Mouse (Mus musculus): ENCODE results near the gene Gm17509. TPM values are rescaled to one million over a fixed set of nuclear protein-coding genes. Genes with fewer than 3 reads are reported as not detected.
"Not testable (repeated sequence)": the region's sequence is repeated elsewhere in the genome, so short reads cannot be mapped to it uniquely, and the experiment has no call there.

The Gm17509 gene
- total RNA-seq, 2 experiments from 2014 or later = 0.68 to 0.84 TPM

DNA sequence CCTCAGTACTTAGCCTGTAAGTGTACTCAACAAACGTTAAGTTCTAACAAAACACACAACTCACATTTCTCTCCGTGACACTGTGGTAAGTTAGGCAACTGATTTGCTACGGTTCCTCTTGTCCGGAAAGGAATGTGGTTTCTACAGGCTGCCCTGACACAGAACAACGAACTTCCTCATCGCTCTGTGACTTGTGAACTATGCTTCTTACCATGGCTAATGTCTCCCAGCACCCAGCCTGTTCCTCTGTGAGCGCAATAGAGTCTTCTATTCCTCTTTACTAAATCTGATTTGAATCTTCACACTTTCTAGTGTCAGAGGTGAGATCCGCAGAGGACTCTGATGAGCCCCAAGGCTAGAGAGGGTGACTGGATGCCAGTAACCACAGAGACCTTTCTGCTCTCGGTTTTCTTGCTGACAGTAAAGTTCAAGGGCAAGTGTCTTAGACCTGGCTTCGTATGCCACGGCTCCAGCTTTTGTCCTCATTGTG, 9.4 kb downstream of the Gm17509 start:
- ATAC-seq (replicated peaks; ENCODE audit: low FRiP score, poor library complexity, severe bottlenecking) = no peak

DNA sequence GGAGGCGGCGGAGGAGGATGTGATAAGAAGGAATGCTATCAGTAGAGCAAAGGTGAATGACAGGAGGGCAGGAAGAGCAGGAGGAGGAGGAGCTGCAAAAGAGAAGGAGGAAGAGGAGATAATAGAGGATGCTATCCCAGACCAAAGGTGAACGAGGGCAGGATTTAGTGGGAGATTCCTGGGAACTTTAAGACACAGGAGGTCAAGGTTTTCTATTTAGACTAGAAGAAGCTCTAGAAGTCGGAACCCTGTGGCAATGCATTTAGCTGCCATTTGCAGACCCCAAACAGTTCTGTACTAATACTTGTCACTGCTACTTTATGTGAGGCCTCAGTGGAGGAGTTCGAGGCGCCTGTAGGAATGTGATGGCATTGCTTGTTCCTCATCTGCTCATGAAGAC, 12.6 kb downstream of the Gm17509 start, which contains the start of gene Emb:
Gene Emb, plus strand, starts transcription at position 301 of the 400 bp plus-strand sequence.
- ATAC-seq (replicated peaks; ENCODE audit: low FRiP score, poor library complexity, severe bottlenecking) = no peak

DNA sequence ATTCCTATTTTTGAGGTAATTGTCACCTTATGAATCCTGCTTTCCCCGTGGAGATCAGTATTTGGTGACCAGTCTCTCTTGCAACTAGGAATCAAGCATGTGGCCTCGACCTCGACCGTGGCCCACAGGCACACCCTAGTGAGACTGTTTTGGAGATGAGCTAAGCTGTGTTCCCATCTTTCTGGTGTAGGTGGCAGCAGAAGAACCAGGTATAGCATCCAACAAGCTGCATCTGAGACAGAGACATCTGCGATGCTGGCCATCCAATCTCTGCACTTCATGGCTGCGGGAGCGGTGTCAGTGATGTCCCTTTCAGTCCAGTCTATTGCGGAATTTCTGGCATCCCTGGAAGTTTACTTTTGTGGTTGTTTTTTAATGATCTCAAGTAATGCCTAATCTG, 14.8 kb downstream of the Gm17509 start:
- no peak for ATAC-seq (replicated peaks; ENCODE audit: low FRiP score, poor library complexity, severe bottlenecking)

DNA sequence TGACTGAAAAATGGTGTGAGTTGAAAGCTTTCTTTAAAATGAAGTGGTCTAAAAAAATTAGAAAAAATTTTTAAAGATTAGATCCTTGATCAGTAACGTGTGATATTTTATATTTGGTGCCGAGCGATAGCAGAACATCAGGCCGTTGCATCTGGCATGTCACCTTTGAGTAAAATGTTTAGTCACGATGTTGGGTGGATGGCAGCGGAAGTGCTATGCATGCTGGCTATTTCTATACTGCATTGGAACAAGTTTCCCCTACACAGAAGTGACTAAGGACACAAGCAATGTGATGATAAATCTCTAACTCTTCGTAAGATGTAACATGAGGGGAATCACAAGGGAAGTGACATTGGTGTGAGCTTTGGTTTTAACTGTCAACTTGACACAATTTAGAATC, 16.2 kb downstream of the Gm17509 start:
- no peak for ATAC-seq (replicated peaks; ENCODE audit: low FRiP score, poor library complexity, severe bottlenecking)

DNA sequence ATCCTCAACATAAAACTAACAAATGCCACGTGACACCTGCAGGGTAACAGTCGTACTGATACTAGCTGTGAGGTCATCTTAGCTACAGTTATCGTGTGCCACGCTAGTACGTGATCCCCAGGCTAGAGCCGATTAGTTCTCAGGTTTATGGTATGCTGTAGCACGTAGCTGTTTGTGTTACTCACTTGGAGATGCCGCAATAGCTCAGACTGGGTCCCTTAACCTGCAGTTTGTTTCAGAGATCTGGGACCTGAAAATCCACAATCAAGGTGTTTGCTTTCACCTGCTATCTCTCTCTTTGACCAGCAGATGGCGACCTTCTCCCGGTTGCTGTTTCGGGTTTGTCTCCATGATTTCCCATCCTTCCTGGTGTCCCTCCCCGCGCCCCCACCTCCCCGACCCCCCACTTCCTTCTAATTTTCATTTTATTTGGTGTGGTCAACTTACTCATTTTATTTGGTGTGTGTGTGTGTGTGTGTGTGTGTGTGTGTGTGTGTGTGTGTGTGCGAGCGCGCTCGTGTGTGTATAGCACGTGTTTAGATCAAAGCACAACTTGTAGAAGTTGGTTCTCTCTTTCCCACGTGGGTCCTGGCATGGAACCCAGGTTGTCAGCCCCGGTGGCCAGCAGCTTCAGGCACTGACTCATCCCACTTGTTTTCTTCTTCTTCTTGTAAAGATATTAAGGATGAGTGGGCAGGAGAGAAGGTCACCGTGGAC, 18.0 kb downstream of the Gm17509 start:
- no peak for ATAC-seq (replicated peaks; ENCODE audit: low FRiP score, poor library complexity, severe bottlenecking)

DNA sequence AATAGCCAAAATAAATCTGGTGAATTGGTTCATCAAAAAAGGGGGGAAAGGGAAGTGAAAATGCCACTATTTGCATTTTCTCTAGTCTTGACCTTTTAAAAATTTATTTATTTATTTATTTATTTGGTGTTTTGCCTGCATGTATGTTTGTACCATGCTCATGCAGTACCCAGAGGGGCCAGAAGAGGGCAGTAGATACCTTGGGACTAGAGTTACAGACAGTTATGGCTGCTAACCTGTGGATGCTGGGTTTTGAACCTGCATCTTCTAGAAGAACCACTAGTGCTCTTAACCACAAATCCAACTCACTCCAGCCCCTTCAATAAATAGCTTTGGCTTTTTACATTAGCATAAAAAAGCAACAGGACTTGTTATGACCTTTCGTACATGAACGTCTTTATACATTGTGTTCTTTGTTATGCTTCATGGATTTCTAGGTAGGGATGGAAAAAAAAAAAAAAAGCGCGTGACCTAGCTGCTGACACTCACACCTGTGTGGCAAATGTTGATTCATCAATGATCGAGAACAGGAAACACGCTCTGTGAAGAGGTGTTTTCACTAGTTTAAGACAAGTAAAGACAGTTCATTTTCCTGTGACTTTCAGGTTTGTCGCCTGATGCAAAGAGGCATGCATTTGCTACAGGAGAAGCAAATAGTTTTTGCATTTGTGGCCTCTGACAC, 22.3 kb downstream of the Gm17509 start:
- no peak for ATAC-seq (replicated peaks; ENCODE audit: low FRiP score, poor library complexity, severe bottlenecking)

DNA sequence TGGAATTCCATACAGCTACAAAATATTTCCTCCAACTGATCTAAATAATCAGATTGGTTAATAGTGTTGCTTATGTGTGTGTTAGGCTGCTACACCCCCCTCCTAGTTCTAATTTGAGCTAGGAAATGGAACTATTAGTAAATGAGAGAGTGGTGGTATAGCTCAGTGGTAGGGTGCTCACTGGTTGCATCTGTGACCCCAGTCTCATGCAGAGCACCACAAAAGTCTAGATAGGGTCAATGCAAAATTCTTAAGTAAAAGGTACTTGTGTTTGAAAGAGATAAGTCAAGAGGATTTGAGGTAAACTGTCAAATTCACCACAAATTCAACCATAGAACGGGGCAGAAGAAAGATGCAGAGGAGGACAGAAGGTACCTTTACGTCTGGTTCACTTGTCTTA, 23.2 kb downstream of the Gm17509 start:
- no peak for ATAC-seq (replicated peaks; ENCODE audit: low FRiP score, poor library complexity, severe bottlenecking)

DNA sequence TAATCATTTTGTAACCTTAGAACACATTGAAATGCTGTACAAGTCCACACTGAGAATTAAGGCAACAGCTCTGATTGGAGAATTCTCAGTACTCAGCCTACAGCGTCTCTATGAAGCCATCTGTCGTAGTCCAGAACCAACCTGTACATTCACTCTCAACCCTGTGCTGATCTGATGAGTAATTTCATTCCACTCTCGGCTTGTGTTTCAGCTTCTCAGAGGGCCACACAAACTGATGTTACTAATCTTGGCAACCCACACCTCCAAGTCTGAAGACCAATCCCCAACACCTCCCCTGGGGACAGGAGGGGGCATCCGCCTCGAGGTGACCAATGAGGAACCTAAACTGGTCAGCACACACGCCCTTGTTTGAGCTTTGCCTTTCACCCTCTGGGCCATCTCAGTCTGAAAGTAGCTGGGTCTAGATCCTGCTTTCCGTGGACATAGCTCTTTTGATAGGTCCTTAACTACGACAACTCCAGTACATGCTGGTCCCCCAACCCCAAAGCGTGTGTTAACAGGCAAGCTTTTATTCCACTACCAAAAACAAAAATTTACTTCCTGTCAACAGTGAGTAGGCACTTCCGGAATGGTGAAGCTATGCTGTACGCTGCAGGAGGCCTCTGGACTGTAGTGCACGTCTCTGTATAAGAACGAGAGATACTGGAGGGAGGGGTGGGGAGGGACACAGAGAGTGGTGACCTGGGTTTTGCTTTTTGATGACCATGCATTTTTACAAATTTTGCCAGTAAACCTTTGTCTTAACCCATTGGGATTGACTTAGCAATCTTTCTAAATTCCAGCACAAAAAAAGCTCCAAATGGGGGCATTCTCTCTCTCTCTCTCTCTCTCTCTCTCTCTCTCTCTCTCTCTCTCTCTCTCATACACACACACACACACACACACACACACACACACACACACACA, 25.0 kb downstream of the Gm17509 start:
- ATAC-seq (replicated peaks; ENCODE audit: low FRiP score, poor library complexity, severe bottlenecking) = no peak

DNA sequence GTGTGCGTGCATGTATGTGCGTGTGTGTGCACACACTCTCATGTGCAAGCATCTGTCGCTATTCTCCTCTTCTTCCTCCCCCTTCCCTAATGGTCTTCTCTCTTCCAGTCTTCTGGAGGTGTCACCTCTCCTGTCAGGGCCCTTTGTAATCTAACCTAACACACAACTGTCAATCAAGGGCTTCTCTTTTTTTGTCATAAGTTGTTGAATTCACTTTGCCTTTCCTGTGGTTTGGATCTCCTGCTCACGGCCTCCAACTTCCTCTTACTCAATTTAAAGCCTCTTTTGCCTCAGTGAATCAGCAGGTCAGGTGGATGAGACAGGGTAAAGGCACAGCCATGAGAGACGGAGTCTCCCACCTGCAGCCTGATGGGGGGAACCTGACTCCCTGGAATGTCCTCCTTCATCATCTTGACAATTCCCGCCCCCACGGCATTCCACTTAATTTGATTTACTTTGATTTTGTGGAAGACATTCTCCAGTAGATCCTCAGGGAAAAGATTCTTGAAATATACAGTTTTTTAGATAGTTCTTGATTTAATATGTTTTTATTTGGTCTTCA, 27.4 kb downstream of the Gm17509 start:
- ATAC-seq (replicated peaks; ENCODE audit: low FRiP score, poor library complexity, severe bottlenecking) = no peak

DNA sequence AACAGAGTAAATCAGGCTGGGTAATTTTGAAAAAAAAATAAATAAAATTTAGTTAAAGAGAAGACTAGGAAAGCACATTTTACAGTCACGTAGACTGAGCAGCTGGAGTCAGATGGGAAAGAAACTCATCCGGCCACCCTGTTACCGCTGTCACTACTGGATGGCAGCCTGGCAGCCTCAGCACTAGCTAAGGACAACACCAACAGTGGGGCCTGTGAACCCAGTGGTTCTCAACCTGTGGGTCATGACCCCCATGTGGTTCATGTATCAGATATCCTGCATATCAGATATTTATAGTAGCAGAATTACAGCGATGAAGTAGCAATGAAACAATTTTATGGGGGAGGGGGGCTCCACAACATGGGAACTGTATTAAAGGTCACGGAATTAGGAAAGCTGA, 28.7 kb downstream of the Gm17509 start:
- no peak for ATAC-seq (replicated peaks; ENCODE audit: low FRiP score, poor library complexity, severe bottlenecking)

DNA sequence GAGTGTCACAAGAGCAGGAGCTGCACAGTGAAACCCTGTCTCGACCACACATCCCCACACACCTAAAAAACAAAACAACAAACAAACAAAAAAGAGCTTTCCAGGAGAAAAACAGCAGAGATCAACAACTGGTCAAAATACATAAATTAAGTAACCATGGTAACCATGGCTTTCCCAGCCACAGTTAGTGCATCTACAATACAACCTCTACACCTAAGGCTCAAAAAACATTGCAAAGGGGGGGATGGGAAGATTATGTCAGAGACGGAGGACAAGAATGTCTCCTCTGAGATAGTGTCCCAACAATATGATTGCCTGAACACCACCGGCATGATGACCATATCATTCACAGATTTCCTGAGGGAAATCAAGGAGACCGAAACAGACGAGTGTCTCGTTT, 35.5 kb downstream of the Gm17509 start:
- no peak for ATAC-seq (replicated peaks; ENCODE audit: low FRiP score, poor library complexity, severe bottlenecking)

DNA sequence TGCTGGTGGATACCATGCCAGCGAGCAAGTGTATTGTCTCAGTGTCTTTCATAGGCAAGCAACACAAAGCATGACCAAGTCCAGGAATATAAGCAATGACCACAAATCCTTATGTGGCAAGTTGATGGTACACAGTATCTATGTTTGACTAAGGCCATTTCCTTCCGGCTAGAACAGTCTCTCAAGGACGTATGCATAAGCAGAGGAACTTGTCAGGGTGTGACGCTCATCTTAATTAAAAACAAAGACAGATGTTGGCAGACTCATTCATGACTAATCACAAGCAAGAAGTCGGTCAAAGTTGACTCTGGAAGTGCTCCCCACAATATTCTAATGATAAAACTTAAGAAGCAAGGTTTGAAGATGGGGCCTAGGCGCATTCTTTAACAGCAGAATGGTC, 37.6 kb downstream of the Gm17509 start:
- ATAC-seq (replicated peaks; ENCODE audit: low FRiP score, poor library complexity, severe bottlenecking) = no peak

DNA sequence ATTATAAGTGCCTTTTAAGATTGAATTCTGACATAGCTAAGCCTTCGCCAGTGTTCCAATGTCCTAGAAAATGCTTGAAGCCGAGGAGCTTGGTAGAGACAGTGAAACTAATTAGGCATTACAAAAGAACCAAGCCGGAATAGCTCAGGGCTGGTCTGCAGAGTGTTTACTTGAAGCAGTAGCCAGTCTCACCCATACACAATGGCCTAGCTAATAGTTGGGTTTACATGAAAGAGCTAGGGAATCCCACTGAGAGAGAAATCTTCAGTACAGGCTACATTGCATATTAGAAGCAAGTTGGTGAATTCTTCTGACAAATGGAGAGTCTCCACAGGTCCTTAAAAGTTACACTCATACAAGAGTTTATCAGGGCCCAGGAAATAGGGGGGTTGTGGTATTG, 40.0 kb downstream of the Gm17509 start:
- not testable (repeated sequence) for ATAC-seq (replicated peaks; ENCODE audit: low FRiP score, poor library complexity, severe bottlenecking)

Other genes with a start within 250 kb of the Gm17509 start
- 9.7 and 22.6 TPM in 2 replicates for gene Parp8, start 195.5 kb downstream of the Gm17509 start, total RNA-seq (2015; ENCODE audit: low replicate concordance)
- 7.1 and 11.2 TPM in 2 replicates for gene Parp8, start 195.5 kb downstream of the Gm17509 start, total RNA-seq (2017; ENCODE audit: low replicate concordance)
- 35.7 and 45.3 TPM in 2 replicates for gene Emb, start 12.5 kb downstream of the Gm17509 start, total RNA-seq (2015; ENCODE audit: low replicate concordance)
- gene Emb, start 12.5 kb downstream of the Gm17509 start, total RNA-seq (2017; ENCODE audit: low replicate concordance) = 30.4 and 32.5 TPM in 2 replicates